Mouse (Mus musculus) ovary, postnatal 14 days (tissue): ENCODE data around the gene Krtap5-1.
"Not testable (repeated sequence)": the region's sequence is repeated elsewhere in the genome, so short reads cannot be mapped to it uniquely, and the experiment has no call there.

ENCODE experiments used
- DNase-seq: peaks from one replicate; pipeline ENCODE4 v3.0.0; 2022; ENCODE audit warnings: low spot score

The Krtap5-1 gene

GRCm38 (mm10) chr7:142296108-142296507, 810 bp downstream of the Krtap5-1 start:
- not testable (repeated sequence) for DNase-seq

DNA sequence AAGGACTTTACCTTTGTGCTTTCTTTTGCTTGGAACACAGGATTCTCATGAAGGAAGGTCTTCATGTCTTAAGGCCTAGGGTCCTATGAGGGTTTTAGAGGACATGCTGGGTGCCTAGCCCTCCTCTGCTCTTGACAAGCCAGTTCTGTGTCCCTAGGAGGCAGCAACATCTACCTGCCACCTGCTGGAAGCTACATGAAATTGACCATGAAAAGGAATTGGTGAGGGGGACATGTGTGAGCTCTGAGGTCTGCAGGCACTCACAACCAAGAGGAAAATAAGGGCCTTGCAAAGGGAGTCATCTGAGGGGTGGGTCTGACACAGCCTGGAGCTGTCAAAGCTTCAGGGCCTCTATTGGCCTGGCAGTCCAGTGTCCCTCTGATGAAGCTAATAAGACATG, 1.5 kb downstream of the Krtap5-1 start:
- DNase-seq: no peak

GRCm38 (mm10) chr7:142293851-142294250, 3.1 kb downstream of the Krtap5-1 start:
- DNase-seq: not testable (repeated sequence)

DNA sequence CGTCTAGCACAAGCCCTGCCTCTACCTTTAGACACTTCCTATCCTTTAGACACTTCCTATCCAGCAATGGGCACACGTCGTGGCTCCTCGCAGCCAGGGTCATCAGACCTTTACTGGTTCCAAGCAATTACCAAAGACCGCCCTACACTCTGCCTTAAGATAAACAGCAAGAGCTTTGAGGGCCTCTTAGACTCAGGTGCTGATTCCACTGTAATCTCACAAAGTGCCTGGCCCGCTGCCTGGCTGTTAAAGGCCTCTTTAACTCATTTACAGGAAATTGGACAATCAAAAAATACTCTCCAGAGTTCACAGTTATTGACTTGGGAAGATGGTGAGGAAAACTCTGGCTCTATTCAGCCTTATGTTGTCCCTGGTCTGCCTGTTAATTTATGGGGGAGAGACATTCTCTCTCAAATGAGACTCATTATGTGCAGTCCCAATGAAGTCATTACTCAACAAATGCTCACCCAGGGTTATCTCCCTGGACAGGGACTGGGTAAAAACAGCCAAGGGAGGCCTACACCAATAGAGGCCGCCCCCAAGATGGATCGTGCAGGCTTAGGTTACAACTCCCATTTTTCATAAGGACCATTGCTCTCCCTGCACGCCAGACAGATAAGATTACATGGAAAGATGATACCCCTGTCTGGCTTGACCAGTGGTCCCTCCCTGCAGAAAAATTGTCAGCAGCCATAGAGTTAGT, 10.9 kb downstream of the Krtap5-1 start:
- DNase-seq: not testable (repeated sequence)

GRCm38 (mm10) chr7:142285130-142285835, 11.6 kb downstream of the Krtap5-1 start:
- DNase-seq: peak; percentile 28

GRCm38 (mm10) chr7:142284615-142285080, 12.3 kb downstream of the Krtap5-1 start:
- peak; percentile 90 for DNase-seq

GRCm38 (mm10) chr7:142284023-142284591, 12.8 kb downstream of the Krtap5-1 start:
- DNase-seq: peak; percentile 49

DNA sequence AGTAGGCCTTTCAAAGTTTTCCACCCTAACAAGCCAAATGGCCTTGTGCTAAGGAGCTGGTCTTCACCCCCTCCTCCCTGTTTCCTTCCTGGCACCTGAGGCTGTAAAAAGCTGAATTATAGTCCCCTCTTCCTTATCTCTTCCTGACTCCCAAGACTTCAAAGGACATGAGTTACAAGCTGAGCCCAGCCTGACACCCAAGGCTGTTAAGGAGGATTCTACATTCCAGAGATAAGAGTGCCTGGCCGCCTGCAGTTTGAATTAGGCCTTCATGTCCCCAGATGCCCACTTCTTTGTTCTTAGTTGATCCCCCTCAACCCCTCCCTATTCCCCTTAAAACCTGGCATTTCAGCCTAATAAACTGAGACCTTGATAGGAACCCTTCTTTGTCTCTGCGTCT, 14.1 kb downstream of the Krtap5-1 start:
- DNase-seq: not testable (repeated sequence)

DNA sequence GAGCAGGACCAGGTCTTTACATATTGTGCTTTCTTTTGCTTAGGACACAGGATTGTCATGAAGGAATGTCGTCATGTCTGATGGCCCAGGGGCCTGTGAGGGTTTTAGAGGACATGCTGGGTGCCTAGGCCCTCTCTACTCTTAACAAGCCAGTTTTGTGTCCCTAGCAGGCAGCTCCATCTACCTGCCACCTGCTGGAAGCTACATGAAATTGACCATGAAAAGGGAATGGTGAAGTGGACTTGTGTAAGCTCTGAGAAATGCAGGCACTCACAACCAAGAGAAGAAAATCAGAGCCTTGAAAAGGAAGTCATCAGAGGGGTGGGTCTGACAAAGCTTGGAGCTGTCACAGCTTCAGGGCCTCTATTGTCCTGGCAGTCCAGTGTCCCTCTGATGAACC, 17.6 kb downstream of the Krtap5-1 start:
- not testable (repeated sequence) for DNase-seq

DNA sequence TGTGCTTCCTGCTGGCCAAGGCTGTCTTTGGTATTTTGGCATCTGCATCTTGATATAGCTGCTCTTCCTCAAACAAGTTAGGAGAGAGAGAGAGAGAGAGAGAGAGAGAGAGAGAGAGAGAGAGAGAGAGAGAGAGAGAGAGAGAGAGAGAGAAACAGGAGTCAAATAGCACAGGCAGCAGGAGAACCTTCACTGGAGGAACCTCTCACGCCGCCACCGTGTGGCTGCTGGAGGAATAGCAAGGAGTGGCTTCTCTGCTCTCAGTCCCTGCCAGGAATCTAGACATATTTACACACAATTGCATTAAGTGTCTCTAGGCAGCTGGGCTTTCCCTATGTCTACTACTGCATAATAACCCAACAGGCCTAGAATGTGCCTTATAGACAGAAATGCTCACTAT, 18.7 kb downstream of the Krtap5-1 start:
- DNase-seq: peak; percentile 55

- DNase-seq: not testable (repeated sequence)
Observed at GRCm38 (mm10) chr7:142274263-142274662, 22.7 kb downstream of the Krtap5-1 start, which contains the start of gene Gm4559. TSS of gene Gm4559 (minus strand) at chr7:142274363.

- not testable (repeated sequence) for DNase-seq
Observed at GRCm38 (mm10) chr7:142258254-142258653, 38.7 kb downstream of the Krtap5-1 start, which contains the start of gene Gm2431. TSS of gene Gm2431 (minus strand) at chr7:142258354.

DNA sequence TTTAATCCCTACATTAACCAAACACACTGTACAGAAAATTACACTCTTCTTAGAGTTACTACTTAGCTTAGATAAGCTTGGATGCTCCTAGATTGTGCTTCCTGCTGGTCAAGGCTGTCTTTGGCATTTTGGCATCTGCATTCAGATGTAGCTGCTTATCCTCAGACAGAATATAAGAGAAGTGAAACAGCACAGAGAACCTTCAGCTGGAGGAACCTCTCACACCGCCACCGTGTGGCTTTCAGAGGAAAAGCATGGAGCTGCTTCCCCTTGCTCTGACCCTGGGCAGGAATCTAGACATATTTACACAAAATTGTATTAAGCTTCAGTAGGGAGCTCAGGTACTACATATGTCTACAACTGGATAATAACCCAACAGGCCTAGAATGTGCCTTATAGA, 41.4 kb downstream of the Krtap5-1 start:
- DNase-seq: peak; percentile 7

DNA sequence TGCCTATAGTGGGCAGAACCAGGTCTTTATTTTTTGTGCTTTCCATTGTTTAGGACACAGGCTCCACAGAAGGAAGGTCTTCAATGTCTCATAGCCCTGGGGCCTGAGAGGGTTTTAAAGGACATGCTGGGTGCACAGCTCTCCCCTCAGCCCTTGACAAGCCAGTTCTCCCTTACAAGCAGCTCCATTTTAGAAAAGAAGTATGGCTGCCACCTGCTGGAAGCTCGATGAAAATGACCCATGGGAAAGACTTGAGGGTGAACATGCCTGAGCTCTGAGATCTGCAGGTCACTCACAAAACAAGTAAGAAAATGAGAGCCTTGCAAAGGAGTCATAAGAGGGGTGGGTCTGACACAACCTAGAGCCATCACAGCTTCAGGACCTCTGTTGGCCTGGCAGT, 47.1 kb downstream of the Krtap5-1 start:
- peak; percentile 15 for DNase-seq
